Mouse (Mus musculus): ENCODE data around the gene Tmem140. TPM values are rescaled to one million over a fixed set of nuclear protein-coding genes. Genes with fewer than 3 reads are reported as not detected.
A peak's percentile ranks its signal among the peaks of the same experiment; 100 is the strongest.

The Tmem140 gene
- polyA plus RNA-seq, 2 experiments = 1.7 to 2.9 TPM

- Histone ChIP-seq H3K9ac (replicated peaks) (peak overlapping the region; percentile 81), H3K4me2 (ENCODE audit: low read depth) (peak overlapping the region; percentile 84), H3K27ac (peak overlapping the region; percentile 90), H3K4me3 (ENCODE audit: insufficient read depth in 1 of 2, low read depth in 2 of 2, low read length in 2 of 2) (peak overlapping the region; percentile 20 to 86), H3K27me3 (ENCODE audit: control insufficient read depth, insufficient read depth, low read length) (no peaks in the 10 kb centered on the region), H3K4me1 (replicated peaks; ENCODE audit: control insufficient read depth in 2 of 2, insufficient read depth in 2 of 2, low read length in 1 of 2) (peaks cover 44 to 45% of the 10 kb centered on the region in 2 experiments), H3K9me3 (ENCODE audit: control insufficient read depth, low read length) (no peaks in the 10 kb centered on the region), H3K36me3 (replicated peaks; ENCODE audit: control insufficient read depth, insufficient read depth, low read depth) (peaks cover 7% of the 10 kb centered on the region)
- ATAC-seq (ENCODE audit: insufficient read depth) = no peak
- no peak for DNase-seq (ENCODE audit: low read depth in 3 of 3, low spot score in 3 of 3)
- no peak for TF ChIP-seq CTCF (IDR thresholded peaks at IDR 0.05; ENCODE audit: low read depth)
- TF ChIP-seq EP300 (IDR thresholded peaks at IDR 0.05; ENCODE audit: low read depth) = no peak
- WGBS (ENCODE audit: insufficient replicate concordance) = 15% methylated on average over 15 of the region's 15 CpGs
Observed at GRCm38 (mm10) chr6:34875268-34875761, 12.4 kb downstream of the Tmem140 start.

DNA sequence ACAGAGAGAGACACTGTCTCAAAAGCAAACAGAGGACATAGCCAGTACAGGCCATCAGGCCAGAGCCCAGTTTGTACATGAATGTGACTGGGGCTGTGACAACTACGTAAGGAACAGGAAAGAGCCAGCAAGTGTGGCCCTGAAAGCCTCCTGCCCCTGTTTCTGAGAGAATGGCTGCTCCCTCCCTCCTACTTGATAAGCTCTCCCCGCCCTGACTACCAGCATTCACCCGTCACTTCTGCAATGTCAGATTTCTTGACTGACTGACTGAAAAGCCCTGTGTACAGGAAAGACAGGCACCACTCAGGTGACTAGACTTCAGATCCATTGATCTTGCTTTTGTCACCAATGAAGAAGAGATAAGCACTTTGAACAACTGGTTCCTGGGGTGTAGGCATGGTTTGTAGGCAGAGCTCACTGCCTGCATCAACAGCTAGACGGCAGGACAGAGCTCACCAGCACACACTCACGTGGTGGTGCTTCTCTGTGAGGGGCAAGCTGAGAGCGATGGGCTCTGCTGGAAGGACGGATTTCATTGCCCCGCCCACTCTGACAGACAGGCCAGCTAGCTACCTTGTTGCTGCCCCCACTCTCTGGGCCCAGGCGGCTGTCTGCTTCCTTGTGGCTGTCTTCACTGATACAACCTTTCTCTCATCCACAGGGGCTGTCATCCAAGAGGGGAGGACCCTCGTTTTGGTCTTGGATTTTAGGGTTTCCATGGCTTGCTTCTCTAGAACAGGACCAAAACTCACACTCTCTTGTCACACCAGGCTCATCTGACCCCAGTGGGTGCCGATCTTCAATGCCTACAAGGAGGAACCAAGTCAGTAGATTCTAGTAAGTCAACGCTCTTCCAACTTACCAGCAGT lies 13.3 kb downstream of the Tmem140 start:
- H3K27me3 ChIP-seq (ENCODE audit: control insufficient read depth, insufficient read depth, low read length) = no peaks in the 10 kb centered on the region
- peaks cover 42 to 43% of the 10 kb centered on the region in 2 experiments for H3K4me1 ChIP-seq (replicated peaks; ENCODE audit: control insufficient read depth in 2 of 2, insufficient read depth in 2 of 2, low read length in 1 of 2)
- peak overlapping the region; percentile 86 to 87 for H3K4me3 ChIP-seq (ENCODE audit: insufficient read depth in 1 of 2, low read depth in 2 of 2, low read length in 2 of 2)
- ATAC-seq (ENCODE audit: insufficient read depth) (peak; percentile 47), DNase-seq (ENCODE audit: low read depth in 3 of 3, low spot score in 3 of 3) (peak; percentile 65 to 71 (median 67))
- H3K9me3 ChIP-seq (ENCODE audit: control insufficient read depth, low read length) = no peaks in the 10 kb centered on the region
- H3K27ac ChIP-seq = peak overlapping the region; percentile 90
- peak overlapping the region; percentile 84 for H3K4me2 ChIP-seq (ENCODE audit: low read depth)
- TF ChIP-seq CTCF (IDR thresholded peaks at IDR 0.05; ENCODE audit: low read depth) = peak; percentile 67
- no peak for TF ChIP-seq EP300 (IDR thresholded peaks at IDR 0.05; ENCODE audit: low read depth)
- WGBS (ENCODE audit: insufficient replicate concordance) = 11% methylated on average over 12 of the region's 12 CpGs
- peak overlapping the region; percentile 81 for H3K9ac ChIP-seq (replicated peaks)
- peaks cover 14% of the 10 kb centered on the region for H3K36me3 ChIP-seq (replicated peaks; ENCODE audit: control insufficient read depth, insufficient read depth, low read depth)

DNA sequence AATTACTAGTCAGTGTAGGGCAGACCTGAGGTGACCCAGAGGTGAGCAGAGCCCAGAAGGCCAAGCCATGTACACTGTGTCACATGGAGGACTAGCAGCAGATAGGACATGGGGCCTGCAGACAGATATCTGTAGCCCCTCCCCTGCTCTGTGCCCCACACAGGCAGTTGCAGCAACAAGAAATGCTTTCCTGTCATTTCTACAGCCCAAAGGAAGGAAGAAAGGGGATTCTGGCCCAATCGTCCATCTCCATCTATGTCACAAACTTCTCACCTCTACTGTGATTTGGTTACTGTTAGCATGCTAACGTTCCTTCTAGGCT lies 13.8 kb downstream of the Tmem140 start:
- Histone ChIP-seq H3K4me3 (ENCODE audit: insufficient read depth in 1 of 2, low read depth in 2 of 2, low read length in 2 of 2) (peak overlapping the region; percentile 86 to 87), H3K36me3 (replicated peaks; ENCODE audit: control insufficient read depth, insufficient read depth, low read depth) (peaks cover 17% of the 10 kb centered on the region), H3K9me3 (ENCODE audit: control insufficient read depth, low read length) (no peaks in the 10 kb centered on the region), H3K4me2 (ENCODE audit: low read depth) (peak overlapping the region; percentile 84), H3K27me3 (ENCODE audit: control insufficient read depth, insufficient read depth, low read length) (no peaks in the 10 kb centered on the region), H3K9ac (replicated peaks) (peak overlapping the region; percentile 81), H3K27ac (peak overlapping the region; percentile 90), H3K4me1 (replicated peaks; ENCODE audit: control insufficient read depth in 2 of 2, insufficient read depth in 2 of 2, low read length in 1 of 2) (peaks cover 42 to 43% of the 10 kb centered on the region in 2 experiments)
- ATAC-seq (ENCODE audit: insufficient read depth) (peak; percentile 56), DNase-seq (ENCODE audit: low read depth in 3 of 3, low spot score in 3 of 3) (no peak)
- TF ChIP-seq EP300 (IDR thresholded peaks at IDR 0.05; ENCODE audit: low read depth) (no peak), CTCF (IDR thresholded peaks at IDR 0.05; ENCODE audit: low read depth) (no peak)
- 5% methylated on average over 2 of the region's 2 CpGs for WGBS (ENCODE audit: insufficient replicate concordance)

GRCm38 (mm10) chr6:34877509-34878321 lies 14.8 kb downstream of the Tmem140 start, which contains the start of gene Cyren:
Gene Cyren, minus strand, starts transcription at chr6:34878060.
- DNase-seq (ENCODE audit: low read depth in 3 of 3, low spot score in 3 of 3) (peak; percentile 75 to 81 (median 80)), ATAC-seq (ENCODE audit: insufficient read depth) (peak; percentile 81)
- H3K4me3 ChIP-seq (ENCODE audit: insufficient read depth in 1 of 2, low read depth in 2 of 2, low read length in 2 of 2) = peak within 1 kb of the TSS; percentile 86 to 87
- peaks cover 24% of the 10 kb centered on the region for H3K36me3 ChIP-seq (replicated peaks; ENCODE audit: control insufficient read depth, insufficient read depth, low read depth)
- peak; percentile 70 for TF ChIP-seq CTCF (IDR thresholded peaks at IDR 0.05; ENCODE audit: low read depth)
- no peak for TF ChIP-seq EP300 (IDR thresholded peaks at IDR 0.05; ENCODE audit: low read depth)
- under 1% methylated on average over 56 of the region's 56 CpGs for WGBS (ENCODE audit: insufficient replicate concordance)
- H3K27ac ChIP-seq = peak within 1 kb of the TSS; percentile 90
- H3K9me3 ChIP-seq (ENCODE audit: control insufficient read depth, low read length) = no peaks in the 10 kb centered on the region
- H3K27me3 ChIP-seq (ENCODE audit: control insufficient read depth, insufficient read depth, low read length) = no peaks in the 10 kb centered on the region
- H3K4me2 ChIP-seq (ENCODE audit: low read depth) = peak within 1 kb of the TSS; percentile 84
- H3K4me1 ChIP-seq (replicated peaks; ENCODE audit: control insufficient read depth in 2 of 2, insufficient read depth in 2 of 2, low read length in 1 of 2) = peaks cover 41 to 42% of the 10 kb centered on the region in 2 experiments
- peak within 1 kb of the TSS; percentile 81 for H3K9ac ChIP-seq (replicated peaks)
